Mouse (Mus musculus) cerebellum, postnatal 36 days (tissue): ENCODE data around the gene Cklf.
A peak's percentile ranks its signal among the peaks of the same experiment; 100 is the strongest.
"Not testable (repeated sequence)": the region's sequence is repeated elsewhere in the genome, so short reads cannot be mapped to it uniquely, and the experiment has no call there.

ENCODE experiments used
- DNase-seq, 2 experiments: peaks; one replicate each; pipeline ENCODE4 v3.0.0; 2021 to 2022; ENCODE audit warnings: mixed read lengths in 2 of 2

The Cklf gene

DNA sequence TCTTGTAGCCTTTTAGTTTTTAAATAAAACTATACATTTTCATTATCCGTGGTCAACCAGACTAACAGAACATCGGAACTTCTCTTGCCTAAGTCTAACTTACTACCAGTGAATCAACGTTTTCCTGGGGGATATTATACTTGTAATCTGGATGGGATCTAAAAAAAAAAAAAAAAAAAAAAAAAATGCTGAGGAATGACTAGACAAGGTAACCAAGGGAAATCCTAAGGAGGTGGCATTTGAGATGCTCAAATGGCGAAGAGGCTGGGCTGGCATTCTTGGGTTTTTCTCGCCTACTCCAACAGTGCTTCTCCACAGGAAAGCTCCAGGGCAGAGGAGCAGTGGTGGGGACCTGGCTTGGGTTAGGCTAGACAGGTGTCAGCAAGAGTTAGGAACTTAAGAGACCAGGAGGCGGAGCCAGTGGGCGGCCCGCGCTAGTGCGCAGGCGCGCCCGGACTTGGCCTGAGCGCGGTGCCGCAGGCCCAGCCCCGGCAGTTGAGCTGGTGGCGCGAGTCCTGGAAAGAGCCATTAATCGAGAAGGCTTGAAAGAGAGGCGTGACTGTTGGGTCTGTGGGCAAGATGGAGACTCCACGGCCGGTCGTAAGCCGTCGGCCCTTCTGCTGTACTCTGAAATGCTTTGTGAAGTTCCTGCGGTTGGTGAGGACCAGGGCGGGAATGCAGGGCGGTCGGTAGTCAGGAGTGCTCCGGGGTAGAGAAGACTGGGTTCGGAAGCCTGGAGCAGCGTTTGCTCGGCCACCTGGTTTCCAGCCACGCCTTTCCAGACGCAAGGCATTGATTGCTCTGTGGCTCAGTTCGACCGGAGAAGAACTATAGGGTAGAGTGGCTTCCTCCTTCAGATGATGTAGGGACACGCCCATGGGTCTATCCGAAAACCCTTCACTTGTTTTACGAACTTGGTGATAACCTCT is at the start of gene Cklf:
Gene Cklf (plus strand): TSS at position 423 of the 929 bp plus-strand sequence.
- peak; percentile 75 to 77 for DNase-seq

DNA sequence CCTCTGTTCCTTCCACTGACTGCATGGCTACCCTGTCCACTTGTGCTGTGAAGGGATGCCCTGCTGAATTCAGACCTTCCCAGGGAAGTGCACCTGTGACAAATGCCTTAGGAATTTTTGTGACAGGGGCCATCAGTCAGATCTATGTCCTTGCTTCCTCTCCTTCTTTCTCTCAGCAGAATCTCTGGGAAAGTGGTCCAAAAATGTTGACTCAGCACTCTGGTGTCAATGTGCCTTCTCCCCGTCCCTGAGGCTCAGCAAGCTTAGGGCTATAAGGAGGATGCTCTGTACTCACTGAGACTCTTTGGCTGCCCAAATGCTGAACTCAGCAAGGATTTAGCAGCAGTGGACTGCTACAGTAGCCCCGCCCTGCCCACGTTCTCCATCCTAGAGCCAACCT is 49.0 kb upstream of the Cklf start:
- DNase-seq = no peak

DNA sequence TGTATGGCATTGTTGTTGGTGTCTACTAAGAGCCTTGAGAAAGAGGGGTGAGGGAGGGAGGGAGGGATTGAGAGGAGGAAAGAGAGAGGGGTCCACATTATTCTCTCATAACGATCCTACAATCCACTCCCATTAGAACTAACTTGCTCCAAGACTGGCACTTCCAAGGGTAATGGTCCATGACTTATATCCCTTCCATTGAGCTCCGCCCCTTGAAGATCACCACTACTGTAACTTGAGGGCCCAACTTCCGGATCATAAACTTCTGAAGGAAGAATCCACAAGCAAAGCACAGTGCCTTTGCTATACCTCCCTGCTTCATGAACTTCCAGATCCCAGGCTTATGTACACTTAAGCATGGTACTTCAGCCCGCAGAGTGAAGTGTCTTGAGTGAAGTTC is 48.3 kb upstream of the Cklf start:
- DNase-seq = no peak

DNA sequence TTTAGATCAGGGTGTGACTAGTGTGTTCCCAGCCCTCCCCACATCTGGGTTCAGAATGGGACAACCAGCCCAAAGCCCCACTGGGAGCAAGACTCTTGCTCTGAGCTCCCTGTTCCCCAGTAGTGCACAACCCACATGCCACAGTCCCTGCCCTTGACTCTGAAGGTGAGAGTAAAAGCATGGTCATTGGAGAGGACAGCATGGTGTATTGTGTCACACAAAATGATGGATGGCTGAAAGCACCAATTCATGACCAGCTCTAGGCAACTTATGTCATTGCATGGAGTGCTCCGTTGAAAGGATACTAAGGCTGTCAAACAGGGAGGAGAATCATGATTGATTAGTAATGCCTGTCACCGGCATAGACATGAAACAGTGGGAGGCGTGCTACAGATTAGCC is 45.4 kb upstream of the Cklf start:
- DNase-seq = no peak

DNA sequence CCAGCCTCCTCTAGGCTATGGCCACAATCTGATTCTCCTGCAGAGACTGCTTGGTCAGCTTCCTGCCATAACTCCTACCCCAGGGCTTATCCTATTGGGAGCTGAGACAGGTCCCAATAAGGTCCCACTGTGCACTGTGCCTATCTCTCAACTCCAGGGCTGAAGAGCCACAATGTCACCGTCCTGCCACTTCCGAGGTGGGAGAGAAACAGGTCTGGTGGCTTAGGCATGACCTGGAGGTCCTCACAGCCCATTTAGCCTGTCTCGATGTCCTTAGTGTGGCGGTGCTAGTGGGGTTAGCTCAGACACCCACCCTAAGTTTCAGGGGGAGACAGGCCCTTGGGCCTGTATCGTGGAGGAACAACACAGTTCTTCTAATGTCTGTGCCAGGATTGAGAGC is 33.1 kb upstream of the Cklf start:
- no peak for DNase-seq

DNA sequence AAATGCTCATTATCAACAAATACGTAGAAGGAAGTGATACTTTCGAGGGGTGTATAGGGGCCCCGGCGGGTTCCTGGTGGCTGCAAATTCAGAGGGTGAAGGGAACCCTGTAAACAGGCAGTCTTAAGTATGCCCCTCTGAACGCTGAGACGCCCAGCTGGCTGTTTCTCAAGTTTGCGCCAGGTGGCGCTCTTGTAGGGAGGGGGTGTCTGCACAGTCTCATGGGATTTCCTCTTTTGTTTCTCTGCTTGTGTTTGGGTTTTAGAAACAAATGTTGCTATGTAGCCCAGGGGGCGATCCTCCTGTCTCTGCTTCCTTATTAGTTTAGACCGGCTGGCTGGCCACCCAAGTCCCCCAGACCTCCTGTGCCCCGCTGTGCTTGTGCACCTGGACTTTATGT is 31.6 kb upstream of the Cklf start:
- DNase-seq = peak in 1 of 2 experiments; percentile 18

DNA sequence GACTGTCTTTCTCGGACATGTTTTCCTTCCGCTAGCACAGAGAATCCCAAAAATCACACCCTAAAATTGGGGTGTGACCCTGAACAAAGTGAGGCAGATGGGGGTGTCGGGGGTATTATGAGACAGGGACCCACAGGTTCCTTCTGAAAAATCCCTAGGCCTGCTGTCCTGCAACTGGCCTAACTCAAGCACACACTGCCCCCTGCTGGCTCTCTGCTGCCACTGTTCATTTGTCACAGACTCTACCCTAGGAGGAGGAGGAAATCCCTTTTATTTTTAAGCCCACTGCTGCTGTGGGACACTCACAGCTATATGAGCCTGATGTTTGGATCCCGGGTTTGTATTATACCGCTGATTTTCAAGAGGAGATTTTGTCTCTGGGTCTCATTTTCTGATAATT is 30.9 kb upstream of the Cklf start:
- DNase-seq = peak; percentile 66

DNA sequence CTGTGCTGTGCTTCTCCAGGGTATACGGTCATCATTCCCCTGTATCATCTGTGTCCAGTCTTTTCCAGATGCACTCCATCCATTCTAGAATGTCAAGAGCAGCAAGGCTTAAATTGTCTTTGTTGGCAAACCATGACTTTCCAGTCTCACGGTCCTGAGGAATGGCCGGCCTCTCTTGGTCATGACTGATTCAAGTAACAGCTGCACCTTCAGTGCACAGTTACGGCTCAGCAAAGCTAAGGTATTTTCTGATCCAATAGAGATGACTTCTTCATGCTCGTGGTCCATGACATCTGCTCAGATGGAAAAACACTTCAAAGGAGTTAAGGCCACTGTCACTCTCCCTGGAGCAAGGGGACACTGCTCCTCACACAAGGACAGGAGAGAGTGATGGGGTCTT is 23.6 kb upstream of the Cklf start:
- DNase-seq = no peak

DNA sequence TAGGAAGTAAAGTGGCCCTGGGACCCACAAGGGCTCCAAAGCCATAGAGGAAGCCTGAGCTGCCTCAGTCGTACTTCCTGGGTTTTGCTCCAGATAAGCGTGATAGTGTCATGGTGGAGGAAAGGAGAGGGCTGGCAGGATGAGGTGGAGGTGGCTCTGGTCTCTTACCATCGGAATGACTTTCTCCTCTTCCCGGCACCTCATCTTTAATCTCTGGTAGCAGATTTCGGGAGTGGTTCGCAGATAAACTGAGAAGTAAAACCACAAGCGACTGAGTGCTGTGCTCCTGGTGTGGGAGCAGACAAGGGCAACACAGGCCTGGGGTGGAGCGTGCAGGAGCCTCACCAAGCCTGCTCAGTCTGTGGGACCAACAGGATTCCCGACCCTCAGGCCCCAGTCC is 20.3 kb upstream of the Cklf start:
- no peak for DNase-seq

DNA sequence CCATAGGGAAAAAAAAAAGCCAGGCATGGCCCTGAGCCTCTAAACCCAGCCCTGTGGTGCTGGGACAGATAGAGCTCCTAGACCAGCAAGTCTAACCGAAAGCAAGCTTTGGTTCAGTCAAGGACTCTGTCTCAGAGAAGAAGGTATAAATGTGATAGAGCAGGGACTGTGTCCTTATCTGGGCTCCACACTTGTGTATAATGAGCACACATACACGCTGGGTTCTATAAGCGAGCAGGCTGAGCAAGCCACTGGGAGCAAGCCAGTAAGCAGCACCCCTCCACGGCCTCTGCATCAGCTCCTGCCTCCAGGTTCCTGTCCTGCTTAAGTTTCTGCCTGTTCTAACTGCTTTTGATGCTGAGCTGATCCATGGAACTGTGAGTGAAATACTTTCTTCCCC is 18.6 kb upstream of the Cklf start:
- DNase-seq = no peak

DNA sequence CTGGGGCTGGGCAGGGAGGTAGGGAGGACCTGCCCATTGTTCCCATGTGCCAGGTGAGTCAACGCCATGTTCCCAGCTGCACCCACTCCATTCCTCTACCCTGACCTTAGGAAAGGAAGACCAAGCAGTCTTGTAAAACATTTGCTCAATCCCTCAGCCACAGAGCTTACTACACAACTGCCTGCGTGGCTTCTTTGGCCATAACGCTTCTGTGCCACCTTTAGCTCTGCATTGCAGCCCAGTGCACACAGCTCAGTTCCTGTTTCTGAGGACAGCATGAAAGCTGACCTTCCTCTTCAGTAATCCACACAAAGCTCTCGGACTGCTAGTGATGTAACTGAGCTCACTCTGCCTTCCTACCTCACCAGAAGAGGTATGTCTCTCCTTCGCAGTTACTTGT is 17.7 kb upstream of the Cklf start:
- DNase-seq = no peak

DNA sequence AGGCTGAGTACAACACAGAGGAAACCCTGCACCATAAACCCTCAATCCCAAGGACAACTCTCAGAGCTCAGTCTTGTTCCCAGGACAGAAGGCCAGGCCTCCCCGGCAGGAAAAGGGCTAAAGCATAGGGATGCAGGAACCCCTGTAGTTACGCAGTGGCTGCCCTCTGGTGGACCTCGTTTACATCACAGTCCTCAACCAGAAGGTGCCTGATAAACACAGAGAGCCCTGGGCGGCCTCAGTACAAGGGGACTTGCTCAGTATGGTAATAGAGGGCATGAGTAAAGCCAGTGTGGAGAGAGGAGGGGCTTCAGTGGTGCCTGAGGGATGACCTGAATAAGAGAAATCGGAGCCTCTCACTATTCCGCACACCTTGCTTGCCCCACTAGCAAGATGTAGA is 16.1 kb upstream of the Cklf start:
- no peak for DNase-seq

DNA sequence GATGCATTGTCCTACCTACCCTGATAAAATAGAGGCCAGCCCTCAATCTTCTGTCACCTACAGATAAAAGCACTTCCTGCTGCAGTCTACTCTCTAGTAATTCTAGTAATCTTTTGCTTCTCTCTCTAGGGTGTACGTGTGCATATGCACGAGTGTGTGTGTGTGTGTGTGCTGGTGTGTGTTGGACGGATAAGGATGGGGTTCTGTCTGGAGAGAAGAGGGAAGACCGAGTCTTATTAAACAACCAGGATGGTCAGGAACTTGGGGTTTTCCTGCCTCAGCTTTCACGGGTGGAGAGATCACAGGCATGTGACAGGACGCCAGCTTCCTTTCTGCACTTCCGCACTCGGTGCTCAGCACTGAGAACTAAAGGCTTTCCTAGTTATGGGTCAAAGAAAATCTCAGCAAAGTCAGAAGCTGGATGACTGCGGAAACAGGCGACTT is 11.2 kb upstream of the Cklf start:
- DNase-seq = no peak

DNA sequence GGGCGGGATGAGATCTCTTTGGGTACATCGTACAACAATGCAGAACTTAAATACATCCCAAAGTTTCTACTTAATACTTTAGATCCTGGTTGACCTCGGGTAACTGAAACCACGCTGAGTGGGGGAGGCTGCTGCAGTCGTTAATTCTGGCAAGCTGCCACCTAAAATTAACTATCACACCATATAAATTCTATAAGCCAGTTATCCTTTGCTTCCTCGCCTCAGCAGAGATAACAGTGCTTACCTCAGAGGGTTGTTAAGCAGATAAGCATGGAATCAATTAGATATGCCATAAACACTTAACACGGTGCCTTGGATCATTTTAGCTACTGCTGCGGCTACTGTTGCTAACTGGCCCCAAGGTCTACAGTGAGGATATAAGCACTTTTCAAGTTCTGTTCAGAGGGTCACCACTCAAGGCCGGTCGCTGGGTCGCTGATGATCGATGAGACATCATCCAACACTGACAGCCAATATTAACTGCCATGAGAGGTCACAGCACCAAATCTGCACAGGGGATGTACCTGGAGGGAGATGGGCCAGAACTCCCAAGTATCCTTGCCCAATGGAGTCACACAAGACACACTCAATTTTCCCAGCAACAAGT is 8.5 kb upstream of the Cklf start:
- no peak for DNase-seq

DNA sequence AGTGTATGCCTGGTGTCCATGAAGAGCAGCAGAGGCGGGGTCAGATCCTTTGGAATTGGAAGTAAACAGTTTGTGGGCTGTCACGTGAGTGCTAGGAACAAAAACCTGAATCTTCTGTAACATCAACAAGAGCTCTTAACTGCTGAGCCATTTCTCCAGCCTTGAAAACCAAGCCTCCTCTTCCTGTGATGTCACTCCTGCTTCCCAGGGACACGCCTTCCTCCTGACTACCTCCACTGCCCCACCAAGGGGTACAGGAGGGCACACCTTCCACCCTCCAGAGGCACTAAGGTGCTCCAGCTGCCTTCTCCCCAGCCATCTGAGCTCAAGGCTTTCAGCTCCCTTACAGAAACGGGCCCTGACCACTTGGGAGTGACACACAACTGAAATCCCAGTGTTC is 4.0 kb upstream of the Cklf start:
- DNase-seq = no peak

DNA sequence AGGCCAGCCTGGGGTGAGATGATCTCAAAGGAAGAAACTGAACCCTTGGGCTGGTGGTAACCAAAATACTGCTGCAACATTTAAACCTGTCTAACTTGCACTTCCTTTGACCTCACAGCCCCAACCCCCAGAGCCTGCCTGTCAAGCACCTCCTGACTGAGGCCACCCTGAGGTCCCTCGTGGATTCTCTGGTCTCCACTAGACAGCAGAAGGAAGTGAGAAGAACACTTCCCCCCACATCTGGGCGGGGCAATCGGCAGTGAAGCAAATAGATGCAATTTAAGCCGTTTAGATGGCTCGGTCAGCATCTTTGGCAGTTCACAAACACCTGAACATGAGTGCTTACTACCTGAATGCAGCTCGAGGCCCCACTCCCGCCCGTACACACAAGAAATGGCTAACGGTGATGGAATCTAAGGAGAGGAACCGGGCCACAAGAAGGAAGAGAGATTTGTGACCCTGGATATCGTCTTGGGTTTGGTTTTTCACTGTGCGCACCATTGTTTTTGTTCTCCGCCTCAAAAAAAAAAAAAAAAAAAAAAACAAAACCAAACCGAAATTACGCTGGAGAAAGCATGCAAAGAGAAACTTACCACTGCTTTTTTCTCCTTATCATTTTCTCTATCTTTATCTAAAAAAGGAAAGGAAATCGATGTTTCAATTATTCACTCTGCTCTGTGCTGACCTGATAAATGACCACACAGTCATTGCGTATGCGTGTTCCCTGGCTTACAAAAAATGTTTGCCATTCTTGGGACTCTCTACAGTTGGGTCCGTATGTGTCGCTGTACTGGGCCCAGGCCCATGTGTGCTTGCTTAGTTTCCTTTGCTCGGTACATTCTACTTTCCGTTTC is 3.4 kb upstream of the Cklf start:
- DNase-seq = no peak

DNA sequence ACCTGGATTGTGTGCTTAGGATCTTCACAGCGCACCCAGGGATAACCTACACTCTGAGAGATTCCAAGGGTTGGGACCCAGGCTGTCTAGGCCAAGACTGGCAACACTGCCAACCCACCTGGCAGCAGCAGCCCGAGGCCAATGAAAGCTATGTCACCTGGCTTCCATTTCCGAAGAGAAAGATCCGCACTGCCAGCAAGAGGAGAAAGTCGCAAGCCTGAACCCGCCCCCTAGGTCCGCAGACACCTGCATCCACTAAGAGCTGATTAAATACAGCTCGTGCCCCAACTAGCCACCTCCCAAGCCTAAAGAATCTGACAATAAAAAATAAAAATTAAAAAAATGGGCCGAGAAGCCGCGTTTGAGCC is 2.8 kb upstream of the Cklf start:
- peak; percentile 29 to 31 for DNase-seq

DNA sequence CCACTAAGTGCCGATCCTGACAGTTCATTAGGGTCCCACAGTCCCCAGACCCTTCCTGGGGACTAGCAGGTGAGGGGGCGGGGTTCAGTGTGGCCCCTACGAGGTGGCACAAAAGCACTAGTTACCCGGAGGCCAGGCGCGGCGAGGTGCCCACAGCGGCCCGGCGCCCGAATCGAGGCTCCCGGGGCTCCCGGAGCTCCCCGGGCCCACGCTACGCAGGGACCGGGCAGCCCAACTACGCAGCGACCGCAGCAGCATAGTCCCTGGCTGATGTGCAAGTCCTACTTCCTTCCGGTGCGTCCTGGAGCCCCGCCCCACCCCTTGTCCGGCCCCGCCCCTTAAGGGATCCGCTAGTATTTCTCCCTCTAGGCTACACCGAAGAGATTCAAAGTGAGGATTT is 2.4 kb upstream of the Cklf start, which contains the start of gene Tk2:
Gene Tk2 (minus strand): TSS at position 283 of the 400 bp plus-strand sequence.
- peak; percentile 66 to 71 for DNase-seq

DNA sequence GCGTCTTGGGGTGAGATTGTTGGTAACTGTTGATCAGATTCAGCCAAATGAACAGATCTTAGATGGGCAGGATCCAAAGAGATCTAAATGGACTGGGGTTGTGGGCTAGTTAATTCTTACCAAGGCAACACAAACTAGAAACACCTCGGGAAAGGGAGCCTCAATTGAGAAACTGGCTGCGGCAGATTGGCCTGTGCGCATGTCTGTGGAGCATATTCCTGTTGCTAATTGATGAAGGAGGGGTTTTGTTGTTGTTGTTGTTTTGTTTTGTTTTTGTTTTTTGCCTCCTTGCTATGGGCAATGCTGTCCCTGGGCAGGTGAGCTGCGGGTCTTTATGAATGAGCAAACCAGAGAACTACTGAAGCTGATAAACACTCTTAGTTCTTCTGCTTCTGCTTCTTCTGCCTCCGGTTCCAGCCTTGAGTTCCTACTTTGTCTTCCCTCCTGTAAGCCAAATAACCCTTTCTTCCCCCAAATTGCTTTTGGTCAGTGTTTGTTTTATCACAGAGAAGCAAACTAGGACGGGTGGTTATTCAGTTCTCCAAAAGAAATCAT is 1.1 kb upstream of the Cklf start:
- no peak for DNase-seq

DNA sequence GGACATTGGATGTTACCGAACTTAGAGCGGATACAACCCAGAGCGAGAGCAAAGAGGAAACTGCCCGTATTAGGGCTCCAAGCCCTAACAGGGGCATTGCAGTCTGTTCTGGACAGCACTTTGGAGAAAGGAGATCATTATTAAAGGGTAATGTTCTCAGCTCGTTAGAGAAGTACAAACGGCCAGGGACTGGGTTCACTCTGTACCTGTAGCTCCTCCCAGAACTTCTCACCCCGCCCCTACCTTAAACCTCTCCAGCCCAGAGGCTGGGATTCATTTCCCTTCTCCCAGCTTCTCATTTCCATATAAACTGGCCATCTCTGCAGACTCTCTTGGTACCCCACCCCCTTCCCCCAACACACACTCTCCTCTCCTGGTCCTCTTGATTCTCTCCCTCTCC is 800 bp downstream of the Cklf start:
- no peak for DNase-seq

DNA sequence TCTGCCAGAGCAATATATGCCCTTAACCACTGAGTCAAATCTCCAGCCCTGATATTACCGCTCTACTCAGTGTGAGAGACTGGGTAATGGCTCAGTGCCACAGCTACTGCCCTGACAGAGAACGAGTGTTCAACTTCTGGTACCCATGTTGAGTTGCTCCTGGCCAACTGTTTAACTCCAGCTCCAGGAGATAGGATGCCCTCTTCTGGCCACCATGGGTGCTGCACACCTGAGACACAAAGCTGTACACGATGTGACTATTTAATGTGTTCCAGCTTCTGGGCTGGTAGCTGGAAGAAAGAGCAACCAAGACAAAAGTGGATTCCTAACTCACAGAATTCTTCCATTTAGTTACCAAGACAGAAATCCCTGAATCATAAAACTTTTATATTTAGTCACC is 2.4 kb downstream of the Cklf start:
- DNase-seq = no peak

DNA sequence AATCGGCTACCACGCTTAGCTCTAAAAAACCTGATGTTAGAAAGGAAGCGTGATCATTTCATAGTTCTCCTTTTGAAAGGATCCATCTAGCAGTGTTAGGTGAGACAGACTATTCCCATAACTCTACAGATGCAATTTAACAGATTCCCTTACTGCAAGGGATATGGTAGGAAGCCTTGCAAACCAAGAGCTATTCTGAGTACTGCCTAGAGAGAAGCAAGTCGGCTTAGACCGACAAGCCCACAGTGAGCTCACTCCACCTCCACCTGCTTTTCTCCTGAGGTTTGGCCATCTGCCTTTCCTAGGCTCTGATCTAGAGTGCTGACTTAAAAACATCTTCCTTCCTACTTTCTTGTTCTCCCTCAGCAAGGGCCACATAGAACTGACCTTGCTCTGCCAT is 11.1 kb downstream of the Cklf start:
- not testable (repeated sequence) for DNase-seq
